Mouse (Mus musculus) bone marrow, adult 2 months (tissue): ENCODE measurements around the gene Crcp.

ENCODE experiments used
- CTCF ChIP-seq: fragments of 200-500 bp; IDR thresholded peaks from 2 replicates; pipeline ENCODE4 v1.5.1; 2011; ENCODE audit warnings: low read length, control low read depth; ENCODE audit not compliant: control insufficient read depth, insufficient read depth
- POLR2A ChIP-seq: fragments of 200-500 bp; IDR thresholded peaks from 2 replicates; pipeline ENCODE4 v1.6.1; 2011; ENCODE audit warnings: low read depth, mild to moderate bottlenecking, control low read depth, low read length, borderline replicate concordance; ENCODE audit not compliant: control insufficient read depth

GRCm38 (mm10) chr5:130050416-130050815 is 21.3 kb downstream of the Crcp start:
- TF ChIP-seq POLR2A (no peak), CTCF (no peak)
